Mouse (Mus musculus) kidney, postnatal 4 days (tissue): ENCODE data around the gene Preb.

ENCODE experiments used
- DNase-seq, 2 experiments: peaks; one replicate each; pipeline ENCODE4 v3.0.0; 2021; ENCODE audit warnings: mixed read lengths in 2 of 2

Gene Preb

GRCm38 (mm10) chr5:30920621-30921020 is 39.5 kb downstream of the Preb start:
- DNase-seq, result peak in 1 of 2 experiments; percentile 45

GRCm38 (mm10) chr5:30919831-30920614 is 40.1 kb downstream of the Preb start:
- peak in 1 of 2 experiments; percentile 31 for DNase-seq

- DNase-seq, result no peak
These were observed 41.5 kb downstream of the Preb start for GRCm38 (mm10) chr5:30918691-30919090.

- DNase-seq, result no peak
These were observed 42.1 kb downstream of the Preb start for GRCm38 (mm10) chr5:30917891-30918670.

- DNase-seq, result no peak
These were observed 42.8 kb downstream of the Preb start for GRCm38 (mm10) chr5:30917348-30917747.

- no peak for DNase-seq
These were observed 43.3 kb downstream of the Preb start for GRCm38 (mm10) chr5:30916841-30917240.

- peak; percentile 84 to 93 for DNase-seq
These were observed 44.2 kb downstream of the Preb start for GRCm38 (mm10) chr5:30915974-30916433.

- DNase-seq, result peak in 1 of 2 experiments; percentile 44
These were observed 44.7 kb downstream of the Preb start for GRCm38 (mm10) chr5:30915456-30915855.

- DNase-seq, result peak in 1 of 2 experiments; percentile 30
These were observed 45.3 kb downstream of the Preb start for GRCm38 (mm10) chr5:30914849-30915248.

- DNase-seq, result peak in 1 of 2 experiments; percentile 54
These were observed 46.0 kb downstream of the Preb start for GRCm38 (mm10) chr5:30914101-30914635.

- DNase-seq, result peak; percentile 80 to 88
These were observed 46.9 kb downstream of the Preb start, which contains the start of gene Emilin1 for GRCm38 (mm10) chr5:30913060-30913841. Emilin1 (plus strand) TSS chr5:30913402.

GRCm38 (mm10) chr5:30912156-30912555 is 48.0 kb downstream of the Preb start:
- peak in 1 of 2 experiments; percentile 53 for DNase-seq

GRCm38 (mm10) chr5:30910481-30910880 is 49.7 kb downstream of the Preb start:
- DNase-seq, result no peak

GRCm38 (mm10) chr5:30909863-30910262 is 50.3 kb downstream of the Preb start:
- DNase-seq, result no peak

GRCm38 (mm10) chr5:30909300-30909659 is 50.9 kb downstream of the Preb start:
- peak; percentile 52 to 68 for DNase-seq

GRCm38 (mm10) chr5:30908426-30909299 is 51.5 kb downstream of the Preb start:
- peak; percentile 77 to 83 for DNase-seq

GRCm38 (mm10) chr5:30907413-30908059 is 52.6 kb downstream of the Preb start, which contains the start of gene Ost4:
Ost4 (minus strand) TSS chr5:30907788.
- peak; percentile 99 for DNase-seq

- no peak for DNase-seq
These were observed 58.3 kb downstream of the Preb start for GRCm38 (mm10) chr5:30901860-30902259.
